Mouse (Mus musculus) midbrain, embryonic 14.5 days (tissue): ENCODE measurements at regions not wholly inside any gene's neighbourhood (a gene's known extent, or its start where the extent isn't known, plus 50 kb on each side); places are given as distances from the start of the nearest gene placed in this dataset.
A peak's percentile ranks its signal among the peaks of the same experiment; 100 is the strongest.

Source experiments
- ATAC-seq: fragments of 200-750 bp; cut with Nextera tagmentation; 2 replicates; pipeline ENCODE4 v1.8.0; 2017; ENCODE audit warnings: moderate number of reproducible peaks, moderate library complexity; ENCODE audit not compliant: low FRiP score, low TSS enrichment
- DNase-seq: peaks from one replicate; pipeline ENCODE4 v3.0.0-alpha.2; 2015
- H3K27ac ChIP-seq: fragments of 300-500 bp; sonication (generic); replicated peaks from 2 replicates; pipeline ENCODE4 v1.5.1; 2014; ENCODE audit warnings: mild to moderate bottlenecking, low read depth, low read length, moderate library complexity
- H3K27me3 ChIP-seq: fragments of 300-500 bp; sonication (generic); 2 replicates; pipeline ENCODE4 v1.6.1; 2014; ENCODE audit warnings: low read length, control low read depth, mixed read lengths; ENCODE audit not compliant: control insufficient read depth, insufficient read depth
- H3K36me3 ChIP-seq: fragments of 300-500 bp; sonication (generic); 2 replicates; pipeline ENCODE4 v1.6.1; 2014; ENCODE audit warnings: low read length, control low read depth; ENCODE audit not compliant: control insufficient read depth, insufficient read depth
- H3K4me1 ChIP-seq: fragments of 300-500 bp; sonication (generic); 2 replicates; pipeline ENCODE4 v1.6.1; 2014; ENCODE audit warnings: mild to moderate bottlenecking, antibody characterized with exemption, low read length, control low read depth; ENCODE audit not compliant: control insufficient read depth, insufficient read depth
- H3K4me2 ChIP-seq: fragments of 300-500 bp; sonication (generic); 2 replicates; pipeline ENCODE4 v1.6.1; 2014; ENCODE audit warnings: mild to moderate bottlenecking, low read length, moderate library complexity
- H3K4me3 ChIP-seq: fragments of 300-500 bp; sonication (generic); replicated peaks from 2 replicates; pipeline ENCODE4 v1.5.1; 2014; ENCODE audit warnings: low read depth, low read length
- H3K9ac ChIP-seq: fragments of 300-500 bp; sonication (generic); replicated peaks from 2 replicates; pipeline ENCODE4 v1.6.1; 2014; ENCODE audit warnings: mild to moderate bottlenecking, low read length, moderate library complexity
- H3K9me3 ChIP-seq: fragments of 300-500 bp; sonication (generic); 2 replicates; pipeline ENCODE4 v1.6.1; 2016; ENCODE audit warnings: low read length, control low read depth, mixed read lengths; ENCODE audit not compliant: control insufficient read depth
- WGBS: fragments of 180-500 bp; shearing (Covaris S2); extraction: QIAGEN DNeasy Blood & Tissue Kit; methylation state at CpG from one replicate; pipeline ENCODE4 v1.1.7; 2014; 5-methylcytosine and 5-hydroxymethylcytosine counted together

DNA sequence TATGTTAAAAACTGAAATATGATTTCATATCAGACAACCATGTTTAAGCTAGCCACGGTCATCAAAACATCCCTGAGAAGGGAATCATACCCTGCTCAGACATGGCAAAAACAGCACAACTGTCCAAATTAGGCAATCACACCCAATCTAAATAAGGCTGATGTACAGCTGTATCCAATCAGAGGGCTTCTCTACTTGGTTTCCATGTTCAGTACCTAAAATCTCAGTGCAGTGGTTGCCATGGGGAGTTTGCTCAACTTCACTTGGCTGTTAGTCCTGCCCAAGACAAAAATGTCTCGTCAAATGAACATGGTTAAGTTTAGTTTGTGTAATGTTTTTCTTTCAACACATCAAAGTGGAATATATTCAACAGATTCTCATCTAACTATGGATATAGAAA, 987.0 kb downstream of the Cdh9 start:
- Histone ChIP-seq H3K36me3 (no peaks in the 10 kb centered on the region), H3K4me2 (no peak overlapping the region), H3K9ac (no peak overlapping the region), H3K27me3 (no peaks in the 10 kb centered on the region), H3K4me1 (no peaks in the 10 kb centered on the region), H3K27ac (no peak overlapping the region), H3K9me3 (no peaks in the 10 kb centered on the region), H3K4me3 (no peak overlapping the region)
- DNase-seq = no peak
- ATAC-seq = no peak
- 85% methylated on average over 2 of the region's 2 CpGs for WGBS

DNA sequence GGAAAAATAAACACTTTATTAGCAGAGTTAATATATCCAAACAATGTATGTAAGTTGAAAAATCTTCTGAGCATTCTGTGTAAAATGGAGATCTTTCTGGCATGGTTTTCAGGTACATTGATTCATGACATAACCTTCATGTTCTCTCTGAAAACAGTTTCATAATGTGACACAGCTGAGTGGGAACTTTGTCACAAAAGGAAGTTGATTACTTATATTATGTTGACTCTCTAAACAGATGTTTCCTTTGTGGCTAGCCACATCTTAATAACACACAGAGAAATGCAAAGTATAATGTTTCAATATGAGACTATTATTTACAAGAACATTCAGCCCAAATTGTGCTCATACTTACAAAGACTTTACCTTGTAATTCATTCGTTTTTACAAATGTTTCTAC, 1002.1 kb downstream of the Cdh9 start:
- no peak overlapping the region for H3K4me3 ChIP-seq
- WGBS = 47% methylated on average over 1 of the region's 1 CpGs
- no peak overlapping the region for H3K27ac ChIP-seq
- H3K4me1 ChIP-seq = no peaks in the 10 kb centered on the region
- H3K4me2 ChIP-seq = no peak overlapping the region
- H3K9ac ChIP-seq = no peak overlapping the region
- DNase-seq = no peak
- ATAC-seq = no peak
- no peaks in the 10 kb centered on the region for H3K9me3 ChIP-seq
- no peaks in the 10 kb centered on the region for H3K36me3 ChIP-seq
- H3K27me3 ChIP-seq = no peaks in the 10 kb centered on the region

DNA sequence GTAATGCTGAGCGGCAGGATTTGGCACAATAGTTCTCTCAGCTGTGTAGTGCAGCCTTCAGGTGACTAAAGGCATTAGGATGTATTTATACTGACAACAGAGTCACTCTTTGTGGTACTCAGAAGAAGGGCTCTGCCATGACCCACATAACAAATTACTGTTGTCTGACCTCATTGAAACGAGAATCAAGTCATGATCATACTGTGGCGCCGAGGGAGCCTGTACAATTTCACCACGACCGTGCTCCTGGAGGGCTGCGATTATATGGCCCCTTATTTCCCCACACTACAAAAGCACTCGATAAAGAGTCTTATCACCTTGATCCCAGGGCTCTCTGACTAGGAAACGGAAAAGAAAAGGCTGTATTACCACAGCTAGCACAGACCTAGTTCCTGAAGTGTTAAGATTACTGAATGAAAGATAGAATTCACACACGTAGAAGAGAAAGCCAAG, 1041.7 kb downstream of the Cdh9 start:
- 58% methylated on average over 10 of the region's 10 CpGs for WGBS
- no peaks in the 10 kb centered on the region for H3K36me3 ChIP-seq
- H3K4me2 ChIP-seq = no peak overlapping the region
- H3K4me3 ChIP-seq = no peak overlapping the region
- H3K9me3 ChIP-seq = no peaks in the 10 kb centered on the region
- ATAC-seq (no peak), DNase-seq (peak; percentile 24)
- no peaks in the 10 kb centered on the region for H3K27me3 ChIP-seq
- H3K27ac ChIP-seq = peak overlapping the region; percentile 41; the same call in 1 of the 2 replicates
- H3K4me1 ChIP-seq = no peaks in the 10 kb centered on the region
- no peak overlapping the region for H3K9ac ChIP-seq

DNA sequence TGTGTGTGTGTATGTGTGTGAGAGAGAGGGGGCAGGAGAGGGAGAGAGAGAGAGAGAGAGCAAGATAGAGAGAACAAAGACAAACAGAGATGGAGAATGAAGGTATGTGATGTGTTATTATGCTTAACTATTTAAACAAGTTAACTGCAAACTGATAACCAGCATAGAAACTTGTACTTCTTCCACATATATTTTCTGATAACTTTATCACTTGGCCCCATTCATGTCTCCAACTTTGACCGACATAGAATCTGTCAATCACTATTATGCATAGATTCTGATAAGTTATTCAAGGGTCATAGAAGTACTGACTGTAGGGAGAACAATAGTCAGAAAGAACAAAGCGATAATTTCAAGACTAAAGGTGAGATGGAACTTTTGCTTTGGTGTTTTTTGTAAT, 1039.0 kb upstream of the Cdh10 start:
- ATAC-seq (no peak), DNase-seq (no peak)
- Histone ChIP-seq H3K27me3 (no peaks in the 10 kb centered on the region), H3K4me2 (no peak overlapping the region), H3K36me3 (no peaks in the 10 kb centered on the region), H3K4me3 (no peak overlapping the region), H3K4me1 (no peaks in the 10 kb centered on the region), H3K27ac (no peak overlapping the region), H3K9me3 (no peaks in the 10 kb centered on the region), H3K9ac (no peak overlapping the region)
- 90% methylated on average over 2 of the region's 2 CpGs for WGBS

DNA sequence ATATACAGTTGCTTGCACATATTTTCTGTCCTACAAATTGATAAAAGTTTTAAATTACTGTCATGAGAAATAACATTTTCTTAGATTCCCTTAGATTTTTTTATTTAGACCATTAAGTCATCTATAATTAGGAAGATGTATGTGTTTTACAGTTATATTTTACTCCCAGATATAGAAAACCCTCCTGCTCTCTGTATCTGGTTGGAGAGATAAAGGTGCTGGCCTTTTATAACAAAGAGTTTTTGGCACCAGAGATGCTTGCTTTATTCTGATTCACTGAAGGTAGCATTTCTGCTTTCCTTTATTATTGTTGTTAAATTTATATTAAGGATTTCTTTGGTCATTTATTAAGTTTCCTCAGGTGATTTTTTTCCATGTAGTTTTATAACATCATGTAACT, 1035.4 kb upstream of the Cdh10 start:
- Histone ChIP-seq H3K27me3 (no peaks in the 10 kb centered on the region), H3K9me3 (no peaks in the 10 kb centered on the region), H3K4me1 (no peaks in the 10 kb centered on the region), H3K36me3 (no peaks in the 10 kb centered on the region), H3K4me2 (no peak overlapping the region), H3K27ac (no peak overlapping the region), H3K4me3 (no peak overlapping the region), H3K9ac (no peak overlapping the region)
- DNase-seq (no peak), ATAC-seq (no peak)

DNA sequence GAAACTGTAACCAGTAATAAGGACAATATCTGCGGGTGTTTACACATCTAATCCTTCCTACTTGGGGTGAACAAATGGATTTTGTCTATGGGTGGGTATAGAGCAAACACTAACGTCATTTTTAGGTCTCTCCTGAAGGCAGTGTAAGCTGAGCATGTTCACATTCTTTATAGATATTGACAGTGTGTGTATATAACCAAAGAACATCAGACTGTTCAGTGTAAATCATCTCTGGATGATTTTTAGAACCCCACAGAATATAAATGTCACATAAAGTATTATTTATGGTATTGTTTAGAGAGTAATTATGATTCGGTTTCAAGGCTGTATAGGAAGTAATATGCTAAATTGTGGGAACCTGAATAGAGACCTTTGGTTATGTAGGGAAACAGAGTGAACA, 1021.2 kb upstream of the Cdh10 start:
- Histone ChIP-seq H3K4me3 (no peak overlapping the region), H3K4me2 (no peak overlapping the region), H3K27me3 (no peaks in the 10 kb centered on the region), H3K9me3 (no peaks in the 10 kb centered on the region), H3K4me1 (no peaks in the 10 kb centered on the region), H3K36me3 (no peaks in the 10 kb centered on the region), H3K9ac (no peak overlapping the region), H3K27ac (no peak overlapping the region)
- WGBS = 82% methylated on average over 3 of the region's 3 CpGs
- no peak for ATAC-seq
- no peak for DNase-seq

DNA sequence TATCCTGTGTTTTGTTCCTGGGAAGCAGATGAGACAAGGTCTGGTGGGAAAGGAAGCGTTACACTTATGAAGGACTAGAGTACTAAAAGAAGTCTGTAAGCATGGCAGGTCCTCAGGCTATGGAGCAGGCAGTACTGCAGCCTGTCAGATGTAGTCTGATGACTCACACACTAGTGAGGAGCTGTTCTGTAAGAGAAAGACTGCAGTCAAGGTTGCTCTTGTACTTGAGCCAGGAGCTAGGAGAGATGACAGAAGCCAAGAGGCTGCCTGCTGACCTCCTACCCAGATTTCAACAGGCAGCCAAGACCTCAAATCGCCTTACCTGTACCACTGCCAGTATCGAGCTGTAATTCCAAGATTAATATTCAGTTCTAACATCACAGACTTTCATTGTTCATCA, 1017.3 kb upstream of the Cdh10 start:
- Histone ChIP-seq H3K4me3 (no peak overlapping the region), H3K36me3 (no peaks in the 10 kb centered on the region), H3K27me3 (no peaks in the 10 kb centered on the region), H3K4me2 (no peak overlapping the region), H3K27ac (no peak overlapping the region), H3K4me1 (no peaks in the 10 kb centered on the region), H3K9ac (no peak overlapping the region), H3K9me3 (no peaks in the 10 kb centered on the region)
- DNase-seq (no peak), ATAC-seq (no peak)
- WGBS = 79% methylated on average over 3 of the region's 3 CpGs

DNA sequence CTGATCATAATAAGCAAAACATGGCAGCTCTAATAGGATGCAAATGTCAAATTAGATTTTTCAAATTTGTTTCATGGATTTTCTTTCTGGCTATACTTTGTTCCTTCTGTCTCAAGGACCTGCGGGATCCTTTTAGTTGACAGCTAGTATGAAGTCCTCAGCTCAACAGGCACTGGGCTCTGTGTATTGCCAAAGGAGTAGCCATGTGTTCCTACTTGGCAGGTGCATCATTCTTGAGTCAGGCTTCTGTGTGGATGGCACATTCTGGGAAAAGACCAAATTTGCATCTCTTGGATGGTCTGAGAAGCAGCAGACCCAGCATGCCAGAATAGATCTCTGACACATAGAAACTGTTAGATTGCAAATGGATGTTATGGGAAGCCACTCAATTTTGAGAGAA, 1015.6 kb upstream of the Cdh10 start:
- DNase-seq (no peak), ATAC-seq (no peak)
- no peaks in the 10 kb centered on the region for H3K27me3 ChIP-seq
- no peaks in the 10 kb centered on the region for H3K4me1 ChIP-seq
- H3K9ac ChIP-seq = no peak overlapping the region
- H3K4me2 ChIP-seq = no peak overlapping the region
- no peaks in the 10 kb centered on the region for H3K36me3 ChIP-seq
- H3K4me3 ChIP-seq = no peak overlapping the region
- no peaks in the 10 kb centered on the region for H3K9me3 ChIP-seq
- H3K27ac ChIP-seq = no peak overlapping the region
- WGBS = 95% methylated on average over 1 of the region's 1 CpGs

DNA sequence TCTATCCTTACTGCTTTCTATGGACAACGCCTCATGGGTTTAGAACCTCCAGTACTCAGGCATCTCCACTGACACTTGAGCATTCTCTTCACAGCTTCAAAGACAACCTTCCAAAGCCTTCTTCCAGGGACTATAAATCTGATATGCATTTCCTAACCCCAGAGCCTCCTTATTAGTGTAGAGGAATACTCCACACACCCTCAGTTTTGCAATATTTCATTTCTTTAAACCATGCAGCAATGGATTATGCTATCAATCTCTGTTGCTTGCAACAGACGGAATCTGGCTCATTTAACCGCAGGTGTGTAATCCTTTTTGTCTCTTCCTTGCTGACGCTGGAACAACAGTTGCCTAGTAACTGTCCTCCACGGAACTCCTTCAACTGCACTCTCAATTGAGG, 988.4 kb upstream of the Cdh10 start:
- WGBS = 78% methylated on average over 5 of the region's 5 CpGs

More for the DNA sequence above, 988.4 kb upstream of the Cdh10 start:
- H3K9ac ChIP-seq = no peak overlapping the region
- H3K9me3 ChIP-seq = no peaks in the 10 kb centered on the region
- no peak for ATAC-seq
- H3K27me3 ChIP-seq = no peaks in the 10 kb centered on the region
- no peak for DNase-seq
- H3K27ac ChIP-seq = no peak overlapping the region
- no peaks in the 10 kb centered on the region for H3K4me1 ChIP-seq
- no peak overlapping the region for H3K4me3 ChIP-seq
- H3K36me3 ChIP-seq = no peaks in the 10 kb centered on the region
- no peak overlapping the region for H3K4me2 ChIP-seq
